Mouse (Mus musculus): ENCODE measurements around the gene Trim24. TPM values are rescaled to one million over a fixed set of nuclear protein-coding genes. Genes with fewer than 3 reads are reported as not detected.
A peak's percentile ranks its signal among the peaks of the same experiment; 100 is the strongest.
"Not testable (repeated sequence)": the region's sequence is repeated elsewhere in the genome, so short reads cannot be mapped to it uniquely, and the experiment has no call there.

Trim24 gene
- 17.2 and 20.2 TPM in 2 replicates for polyA plus RNA-seq (2015; fragmentation: Nextera tagmentation; extraction: Ambion mirVana)

- H3K4me2 ChIP-seq (ENCODE audit: low read length) = peak within 1 kb of the TSS; percentile 56
- H3K36me3 ChIP-seq (ENCODE audit: control insufficient read depth, insufficient read depth, low read length) = peaks cover 20% of the 10 kb centered on the region
- under 1% methylated on average over 87 of the region's 89 CpGs for WGBS
- peak; percentile 98 for ATAC-seq
- H3K9ac ChIP-seq (ENCODE audit: low read depth, low read length) = peak within 1 kb of the TSS; percentile 91
- peak within 1 kb of the TSS; percentile 99 for H3K27ac ChIP-seq (ENCODE audit: low read length)
- H3K27me3 ChIP-seq (ENCODE audit: control insufficient read depth, insufficient read depth, low read depth, low read length) = no peaks in the 10 kb centered on the region
- H3K4me3 ChIP-seq (ENCODE audit: low read depth, low read length) = peak within 1 kb of the TSS; percentile 54
- 0 out of 2 replicates have a peak, but pooled peaks cover 3% of the 10 kb centered on the region for H3K4me1 ChIP-seq (ENCODE audit: control insufficient read depth, insufficient read depth, low read length)
- peaks cover 29% of the 10 kb centered on the region for H3K9me3 ChIP-seq (replicated peaks; ENCODE audit: control insufficient read depth, low read length, poor library complexity, severe bottlenecking)
These were observed at the start of gene Trim24 for GRCm38 (mm10) chr6:37870245-37871136. Gene Trim24, plus strand, starts transcription at chr6:37870811.

GRCm38 (mm10) chr6:37821531-37822051, 49.0 kb upstream of the Trim24 start:
- H3K4me2 ChIP-seq (ENCODE audit: low read length) = no peak overlapping the region
- no peaks in the 10 kb centered on the region for H3K27me3 ChIP-seq (ENCODE audit: control insufficient read depth, insufficient read depth, low read depth, low read length)
- no peaks in the 10 kb centered on the region for H3K36me3 ChIP-seq (ENCODE audit: control insufficient read depth, insufficient read depth, low read length)
- H3K4me1 ChIP-seq (ENCODE audit: control insufficient read depth, insufficient read depth, low read length) = no peaks in the 10 kb centered on the region
- H3K9me3 ChIP-seq (replicated peaks; ENCODE audit: control insufficient read depth, low read length, poor library complexity, severe bottlenecking) = no peaks in the 10 kb centered on the region
- ATAC-seq = no peak
- H3K9ac ChIP-seq (ENCODE audit: low read depth, low read length) = no peak overlapping the region
- WGBS = 88% methylated on average over 6 of the region's 6 CpGs
- no peak overlapping the region for H3K4me3 ChIP-seq (ENCODE audit: low read depth, low read length)
- no peak overlapping the region for H3K27ac ChIP-seq (ENCODE audit: low read length)

GRCm38 (mm10) chr6:37822390-37822789, 48.2 kb upstream of the Trim24 start:
- H3K36me3 ChIP-seq (ENCODE audit: control insufficient read depth, insufficient read depth, low read length) = no peaks in the 10 kb centered on the region
- H3K27me3 ChIP-seq (ENCODE audit: control insufficient read depth, insufficient read depth, low read depth, low read length) = no peaks in the 10 kb centered on the region
- no peak overlapping the region for H3K27ac ChIP-seq (ENCODE audit: low read length)
- H3K4me2 ChIP-seq (ENCODE audit: low read length) = no peak overlapping the region
- ATAC-seq = no peak
- H3K9me3 ChIP-seq (replicated peaks; ENCODE audit: control insufficient read depth, low read length, poor library complexity, severe bottlenecking) = no peaks in the 10 kb centered on the region
- 100% methylated on average over 2 of the region's 2 CpGs for WGBS
- no peak overlapping the region for H3K4me3 ChIP-seq (ENCODE audit: low read depth, low read length)
- no peaks in the 10 kb centered on the region for H3K4me1 ChIP-seq (ENCODE audit: control insufficient read depth, insufficient read depth, low read length)
- H3K9ac ChIP-seq (ENCODE audit: low read depth, low read length) = no peak overlapping the region

GRCm38 (mm10) chr6:37823731-37824130, 46.9 kb upstream of the Trim24 start:
- 83% methylated on average over 4 of the region's 4 CpGs for WGBS
- no peak for ATAC-seq

GRCm38 (mm10) chr6:37825331-37826115, 45.1 kb upstream of the Trim24 start:
- H3K9me3 ChIP-seq (replicated peaks; ENCODE audit: control insufficient read depth, low read length, poor library complexity, severe bottlenecking); ATAC-seq; H3K36me3 ChIP-seq (ENCODE audit: control insufficient read depth, insufficient read depth, low read length); H3K4me3 ChIP-seq (ENCODE audit: low read depth, low read length); H3K27me3 ChIP-seq (ENCODE audit: control insufficient read depth, insufficient read depth, low read depth, low read length); H3K4me2 ChIP-seq (ENCODE audit: low read length); H3K9ac ChIP-seq (ENCODE audit: low read depth, low read length); H3K27ac ChIP-seq (ENCODE audit: low read length); H3K4me1 ChIP-seq (ENCODE audit: control insufficient read depth, insufficient read depth, low read length): not testable (repeated sequence)
- 90% methylated on average over 7 of the region's 7 CpGs for WGBS

More at GRCm38 (mm10) chr6:37823731-37824130, 46.9 kb upstream of the Trim24 start:
- Histone ChIP-seq H3K27ac (ENCODE audit: low read length) (no peak overlapping the region), H3K27me3 (ENCODE audit: control insufficient read depth, insufficient read depth, low read depth, low read length) (no peaks in the 10 kb centered on the region), H3K9me3 (replicated peaks; ENCODE audit: control insufficient read depth, low read length, poor library complexity, severe bottlenecking) (no peaks in the 10 kb centered on the region), H3K36me3 (ENCODE audit: control insufficient read depth, insufficient read depth, low read length) (no peaks in the 10 kb centered on the region), H3K4me1 (ENCODE audit: control insufficient read depth, insufficient read depth, low read length) (no peaks in the 10 kb centered on the region), H3K4me3 (ENCODE audit: low read depth, low read length) (no peak overlapping the region), H3K4me2 (ENCODE audit: low read length) (no peak overlapping the region), H3K9ac (ENCODE audit: low read depth, low read length) (no peak overlapping the region)

GRCm38 (mm10) chr6:37828955-37829354, 41.7 kb upstream of the Trim24 start:
- WGBS = 86% methylated on average over 3 of the region's 3 CpGs

GRCm38 (mm10) chr6:37829631-37830030, 41.0 kb upstream of the Trim24 start:
- H3K36me3 ChIP-seq (ENCODE audit: control insufficient read depth, insufficient read depth, low read length) = no peaks in the 10 kb centered on the region
- no peak for ATAC-seq
- no peak overlapping the region for H3K27ac ChIP-seq (ENCODE audit: low read length)
- H3K27me3 ChIP-seq (ENCODE audit: control insufficient read depth, insufficient read depth, low read depth, low read length) = no peaks in the 10 kb centered on the region
- H3K4me3 ChIP-seq (ENCODE audit: low read depth, low read length) = no peak overlapping the region
- H3K9me3 ChIP-seq (replicated peaks; ENCODE audit: control insufficient read depth, low read length, poor library complexity, severe bottlenecking) = peaks cover 6% of the 10 kb centered on the region; the same call in 1 of the 2 replicates
- H3K4me1 ChIP-seq (ENCODE audit: control insufficient read depth, insufficient read depth, low read length) = no peaks in the 10 kb centered on the region
- H3K9ac ChIP-seq (ENCODE audit: low read depth, low read length) = no peak overlapping the region
- H3K4me2 ChIP-seq (ENCODE audit: low read length) = no peak overlapping the region

More at GRCm38 (mm10) chr6:37828955-37829354, 41.7 kb upstream of the Trim24 start:
- no peak overlapping the region for H3K4me3 ChIP-seq (ENCODE audit: low read depth, low read length)
- H3K9ac ChIP-seq (ENCODE audit: low read depth, low read length) = no peak overlapping the region
- H3K4me1 ChIP-seq (ENCODE audit: control insufficient read depth, insufficient read depth, low read length) = no peaks in the 10 kb centered on the region
- no peak for ATAC-seq
- H3K27me3 ChIP-seq (ENCODE audit: control insufficient read depth, insufficient read depth, low read depth, low read length) = no peaks in the 10 kb centered on the region
- peaks cover 6% of the 10 kb centered on the region; the same call in 1 of the 2 replicates for H3K9me3 ChIP-seq (replicated peaks; ENCODE audit: control insufficient read depth, low read length, poor library complexity, severe bottlenecking)
- no peaks in the 10 kb centered on the region for H3K36me3 ChIP-seq (ENCODE audit: control insufficient read depth, insufficient read depth, low read length)
- no peak overlapping the region for H3K4me2 ChIP-seq (ENCODE audit: low read length)
- H3K27ac ChIP-seq (ENCODE audit: low read length) = no peak overlapping the region

GRCm38 (mm10) chr6:37833691-37834090, 36.9 kb upstream of the Trim24 start:
- no peak overlapping the region for H3K4me2 ChIP-seq (ENCODE audit: low read length)
- ATAC-seq = no peak
- H3K27ac ChIP-seq (ENCODE audit: low read length) = no peak overlapping the region
- no peaks in the 10 kb centered on the region for H3K36me3 ChIP-seq (ENCODE audit: control insufficient read depth, insufficient read depth, low read length)
- H3K27me3 ChIP-seq (ENCODE audit: control insufficient read depth, insufficient read depth, low read depth, low read length) = no peaks in the 10 kb centered on the region
- no peak overlapping the region for H3K9ac ChIP-seq (ENCODE audit: low read depth, low read length)
- no peak overlapping the region for H3K4me3 ChIP-seq (ENCODE audit: low read depth, low read length)
- H3K9me3 ChIP-seq (replicated peaks; ENCODE audit: control insufficient read depth, low read length, poor library complexity, severe bottlenecking) = peaks cover 6% of the 10 kb centered on the region; the same call in 1 of the 2 replicates
- 86% methylated on average over 1 of the region's 1 CpGs for WGBS
- H3K4me1 ChIP-seq (ENCODE audit: control insufficient read depth, insufficient read depth, low read length) = no peaks in the 10 kb centered on the region

Data from midbrain, embryonic 16.5 days (tissue).